Mouse (Mus musculus) lung, postnatal 4 days (tissue): ENCODE measurements at regions not wholly inside any gene's neighbourhood (a gene's known extent, or its start where the extent isn't known, plus 50 kb on each side); places are given as distances from the start of the nearest gene placed in this dataset.

Experiments
- DNase-seq, 2 experiments: peaks; one replicate each; pipeline ENCODE4 v3.0.0; 2021

- no peak for DNase-seq
Measured at GRCm38 (mm10) chr12:91965937-91966336, 117.0 kb upstream of the Sel1l start.

GRCm38 (mm10) chr12:91963239-91963638, 114.3 kb upstream of the Sel1l start:
- DNase-seq = peak; percentile 26 to 72

- DNase-seq = no peak
Measured at GRCm38 (mm10) chr12:91958086-91958485, 109.1 kb upstream of the Sel1l start.

GRCm38 (mm10) chr12:91956411-91956810, 107.5 kb upstream of the Sel1l start:
- no peak for DNase-seq

- DNase-seq = no peak
Measured at GRCm38 (mm10) chr12:91948602-91949167, 99.7 kb upstream of the Sel1l start.

- DNase-seq = no peak
Measured at GRCm38 (mm10) chr12:91947998-91948397, 99.0 kb upstream of the Sel1l start.

GRCm38 (mm10) chr12:91946541-91946940, 97.6 kb upstream of the Sel1l start:
- DNase-seq = no peak

GRCm38 (mm10) chr12:91932490-91933361, 83.8 kb upstream of the Sel1l start:
- DNase-seq = no peak

GRCm38 (mm10) chr12:91931586-91931985, 82.6 kb upstream of the Sel1l start:
- no peak for DNase-seq

- DNase-seq = no peak
Measured at GRCm38 (mm10) chr12:91929386-91930054, 80.6 kb upstream of the Sel1l start.

- no peak for DNase-seq
Measured at GRCm38 (mm10) chr12:91927576-91927975, 78.6 kb upstream of the Sel1l start.

- DNase-seq = no peak
Measured at GRCm38 (mm10) chr12:91915486-91915885, 66.5 kb upstream of the Sel1l start.

- DNase-seq = peak; percentile 40 to 46
Measured at GRCm38 (mm10) chr12:91910529-91910928, 61.6 kb upstream of the Sel1l start.
